Mouse (Mus musculus) heart, embryonic 15.5 days (tissue): ENCODE measurements around the gene Stkld1. TPM values are rescaled to one million over a fixed set of nuclear protein-coding genes. Genes with fewer than 3 reads are reported as not detected.

ENCODE experiments used
- ATAC-seq: fragments of 200-750 bp; cut with Nextera tagmentation; replicated peaks from 2 replicates; pipeline ENCODE4 v1.8.0; 2017; ENCODE audit warnings: low read depth, moderate TSS enrichment; ENCODE audit not compliant: insufficient number of reproducible peaks, insufficient read depth, low FRiP score
- H3K27ac ChIP-seq: fragments of 300-500 bp; sonication (generic); 2 replicates; pipeline ENCODE4 v1.5.1; 2015; ENCODE audit warnings: mild to moderate bottlenecking, inconsistent platforms
- H3K27me3 ChIP-seq: fragments of 300-500 bp; sonication (generic); 2 replicates; pipeline ENCODE4 v1.6.1; 2015; ENCODE audit warnings: inconsistent platforms
- H3K36me3 ChIP-seq: fragments of 300-500 bp; sonication (generic); 2 replicates; pipeline ENCODE4 v1.6.1; 2015; ENCODE audit warnings: mild to moderate bottlenecking, inconsistent platforms
- H3K4me1 ChIP-seq: fragments of 300-500 bp; sonication (generic); replicated peaks from 2 replicates; pipeline ENCODE4 v1.6.1; 2015; ENCODE audit warnings: inconsistent platforms
- H3K4me2 ChIP-seq: fragments of 300-500 bp; sonication (generic); 2 replicates; pipeline ENCODE4 v1.6.1; 2015; ENCODE audit warnings: inconsistent platforms, mild to moderate bottlenecking, moderate library complexity
- H3K4me3 ChIP-seq: fragments of 300-500 bp; sonication (generic); 2 replicates; pipeline ENCODE4 v1.5.1; 2015; ENCODE audit warnings: mild to moderate bottlenecking, inconsistent platforms
- H3K9ac ChIP-seq: fragments of 300-500 bp; sonication (generic); 2 replicates; pipeline ENCODE4 v1.6.1; 2015; ENCODE audit warnings: mild to moderate bottlenecking, inconsistent platforms
- H3K9me3 ChIP-seq: fragments of 300-500 bp; sonication (generic); replicated peaks from 2 replicates; pipeline ENCODE4 v1.6.1; 2016; ENCODE audit warnings: inconsistent platforms
- WGBS: fragments of 180-500 bp; shearing (Covaris S2); methylation state at CpG from one replicate; pipeline ENCODE4 v1.1.7; 2015; ENCODE audit warnings: mixed read lengths; 5-methylcytosine and 5-hydroxymethylcytosine counted together
- polyA plus RNA-seq: library from polyadenylated mRNA; unstranded; fragments of >200 nt; fragmentation: Nextera tagmentation; extraction: Ambion mirVana; gene quantifications from 2 replicates; pipeline ENCODE4 v1.2.1, GENCODE M21; 2015

Gene Stkld1
- polyA plus RNA-seq, 1 experiment from 2014 or later: 0.11 TPM

GRCm38 (mm10) chr2:26908710-26909386 is 25.0 kb upstream of the Stkld1 start:
- no peak overlapping the region for H3K27ac ChIP-seq
- WGBS: 74% methylated on average over 18 of the region's 18 CpGs
- no peak for ATAC-seq
- no peaks in the 10 kb centered on the region for H3K27me3 ChIP-seq
- H3K4me3 ChIP-seq: peak overlapping the region; percentile 70
- peaks cover 47% of the 10 kb centered on the region for H3K36me3 ChIP-seq
- H3K4me1 ChIP-seq: peaks cover 33% of the 10 kb centered on the region
- H3K4me2 ChIP-seq: peak overlapping the region; percentile 93
- H3K9me3 ChIP-seq: no peaks in the 10 kb centered on the region
- peak overlapping the region; percentile 25; the same call in 1 of the 2 replicates for H3K9ac ChIP-seq

GRCm38 (mm10) chr2:26909387-26909784 is 24.5 kb upstream of the Stkld1 start:
- Histone ChIP-seq H3K36me3 (peaks cover 53% of the 10 kb centered on the region), H3K9ac (peak overlapping the region; percentile 75), H3K4me2 (peak overlapping the region; percentile 93), H3K9me3 (no peaks in the 10 kb centered on the region), H3K4me3 (peak overlapping the region; percentile 70), H3K27me3 (no peaks in the 10 kb centered on the region), H3K4me1 (peaks cover 31% of the 10 kb centered on the region), H3K27ac (peak overlapping the region; percentile 85)
- no peak for ATAC-seq

GRCm38 (mm10) chr2:26910124-26910993 is 23.5 kb upstream of the Stkld1 start, which contains the start of the genes Med22 and Rpl7a:
Gene Med22, minus strand, starts transcription at chr2:26910677.
Gene Rpl7a, plus strand, starts transcription at chr2:26910764.
- Histone ChIP-seq H3K27ac (peak within 1 kb of the TSS; percentile 85), H3K4me3 (peak within 1 kb of the TSS; percentile 70), H3K36me3 (peaks cover 55% of the 10 kb centered on the region), H3K4me1 (peaks cover 39% of the 10 kb centered on the region), H3K4me2 (peak within 1 kb of the TSS; percentile 93), H3K9me3 (no peaks in the 10 kb centered on the region), H3K9ac (peak within 1 kb of the TSS; percentile 90), H3K27me3 (no peaks in the 10 kb centered on the region)
- ATAC-seq: peak; percentile 96
- WGBS: under 1% methylated on average over 74 of the region's 74 CpGs

- peak; percentile 54 for ATAC-seq
- H3K27me3 ChIP-seq: no peaks in the 10 kb centered on the region
- H3K4me3 ChIP-seq: peak overlapping the region; percentile 70
- peaks cover 49% of the 10 kb centered on the region for H3K36me3 ChIP-seq
- peaks cover 44% of the 10 kb centered on the region for H3K4me1 ChIP-seq
- peak overlapping the region; percentile 93 for H3K4me2 ChIP-seq
- H3K27ac ChIP-seq: peak overlapping the region; percentile 85
- no peaks in the 10 kb centered on the region for H3K9me3 ChIP-seq
- WGBS: 1% methylated on average over 37 of the region's 37 CpGs
- peak overlapping the region; percentile 90 for H3K9ac ChIP-seq
Observed at GRCm38 (mm10) chr2:26910994-26911765, 22.7 kb upstream of the Stkld1 start.

GRCm38 (mm10) chr2:26912253-26912770 is 21.5 kb upstream of the Stkld1 start:
- 68% methylated on average over 5 of the region's 5 CpGs for WGBS
- H3K27ac ChIP-seq: peak overlapping the region; percentile 4; the same call in 1 of the 2 replicates

GRCm38 (mm10) chr2:26913416-26914147 is 20.3 kb upstream of the Stkld1 start:
- no peak for ATAC-seq
- Histone ChIP-seq H3K9me3 (no peaks in the 10 kb centered on the region), H3K4me3 (0 out of 2 replicates have a peak overlapping the region, but pooled peaks have one; percentile 2), H3K27me3 (no peaks in the 10 kb centered on the region), H3K36me3 (peaks cover 34% of the 10 kb centered on the region), H3K4me1 (peaks cover 53% of the 10 kb centered on the region), H3K27ac (no peak overlapping the region), H3K9ac (no peak overlapping the region), H3K4me2 (no peak overlapping the region)
- WGBS: 75% methylated on average over 17 of the region's 17 CpGs

More at GRCm38 (mm10) chr2:26912253-26912770, 21.5 kb upstream of the Stkld1 start:
- H3K4me3 ChIP-seq: peak overlapping the region; percentile 70
- peaks cover 39% of the 10 kb centered on the region for H3K36me3 ChIP-seq
- H3K9me3 ChIP-seq: no peaks in the 10 kb centered on the region
- no peak for ATAC-seq
- peaks cover 51% of the 10 kb centered on the region for H3K4me1 ChIP-seq
- peak overlapping the region; percentile 90 for H3K9ac ChIP-seq
- H3K4me2 ChIP-seq: peak overlapping the region; percentile 93
- no peaks in the 10 kb centered on the region for H3K27me3 ChIP-seq

- Histone ChIP-seq H3K4me3 (0 out of 2 replicates have a peak overlapping the region, but pooled peaks have one; percentile 2), H3K4me2 (no peak overlapping the region), H3K36me3 (peaks cover 42% of the 10 kb centered on the region), H3K27me3 (no peaks in the 10 kb centered on the region), H3K4me1 (peaks cover 47% of the 10 kb centered on the region), H3K9me3 (no peaks in the 10 kb centered on the region), H3K27ac (no peak overlapping the region), H3K9ac (no peak overlapping the region)
- 58% methylated on average over 8 of the region's 8 CpGs for WGBS
- ATAC-seq: no peak
Observed at GRCm38 (mm10) chr2:26914148-26914941, 19.5 kb upstream of the Stkld1 start.

- Histone ChIP-seq H3K4me3 (peak within 1 kb of the TSS; percentile 73), H3K4me1 (peaks cover 41% of the 10 kb centered on the region), H3K9ac (peak within 1 kb of the TSS; percentile 64), H3K36me3 (peaks cover 60% of the 10 kb centered on the region), H3K4me2 (peak within 1 kb of the TSS; percentile 92), H3K27me3 (no peaks in the 10 kb centered on the region), H3K27ac (peak within 1 kb of the TSS; percentile 70), H3K9me3 (no peaks in the 10 kb centered on the region)
- 2% methylated on average over 47 of the region's 47 CpGs for WGBS
- peak; percentile 53 for ATAC-seq
Observed at GRCm38 (mm10) chr2:26915927-26916728, 17.7 kb upstream of the Stkld1 start, which contains the start of the genes Surf2 and Surf1. Gene Surf2, plus strand, starts transcription at chr2:26916367. Gene Surf1, minus strand, starts transcription at chr2:26916530.

GRCm38 (mm10) chr2:26916738-26917137 is 17.1 kb upstream of the Stkld1 start:
- 1% methylated on average over 13 of the region's 13 CpGs for WGBS
- no peaks in the 10 kb centered on the region for H3K27me3 ChIP-seq
- ATAC-seq: no peak
- H3K36me3 ChIP-seq: peaks cover 63% of the 10 kb centered on the region
- no peaks in the 10 kb centered on the region for H3K9me3 ChIP-seq
- peaks cover 40% of the 10 kb centered on the region for H3K4me1 ChIP-seq
- peak overlapping the region; percentile 73 for H3K4me3 ChIP-seq
- H3K9ac ChIP-seq: peak overlapping the region; percentile 64
- H3K4me2 ChIP-seq: peak overlapping the region; percentile 92
- peak overlapping the region; percentile 70 for H3K27ac ChIP-seq
